Mouse (Mus musculus) erythroblast, embryonic 14.5 days (primary cell): Measurements from ENCODE around the gene Kif17.

Experiments
- GATA1 ChIP-seq: IDR thresholded peaks from 2 replicates; pipeline ENCODE4 v1.6.1; 2012; ENCODE audit warnings: low read length, inconsistent platforms, mixed read lengths
- TAL1 ChIP-seq: IDR thresholded peaks from 3 replicates; pipeline ENCODE4 v1.6.1; 2012; ENCODE audit warnings: low read length, inconsistent platforms, mixed read lengths

GRCm38 (mm10) chr4:138307739-138308138 is 57.5 kb downstream of the Kif17 start:
- TF ChIP-seq TAL1 (no peak), GATA1 (no peak)
